Mouse (Mus musculus): ENCODE data around the gene Surf2. TPM values are rescaled to one million over a fixed set of nuclear protein-coding genes. Genes with fewer than 3 reads are reported as not detected.

Gene Surf2
- total and polyA plus RNA-seq, 3 experiments: 28.7 to 77.1 (median 43.9) TPM

DNA sequence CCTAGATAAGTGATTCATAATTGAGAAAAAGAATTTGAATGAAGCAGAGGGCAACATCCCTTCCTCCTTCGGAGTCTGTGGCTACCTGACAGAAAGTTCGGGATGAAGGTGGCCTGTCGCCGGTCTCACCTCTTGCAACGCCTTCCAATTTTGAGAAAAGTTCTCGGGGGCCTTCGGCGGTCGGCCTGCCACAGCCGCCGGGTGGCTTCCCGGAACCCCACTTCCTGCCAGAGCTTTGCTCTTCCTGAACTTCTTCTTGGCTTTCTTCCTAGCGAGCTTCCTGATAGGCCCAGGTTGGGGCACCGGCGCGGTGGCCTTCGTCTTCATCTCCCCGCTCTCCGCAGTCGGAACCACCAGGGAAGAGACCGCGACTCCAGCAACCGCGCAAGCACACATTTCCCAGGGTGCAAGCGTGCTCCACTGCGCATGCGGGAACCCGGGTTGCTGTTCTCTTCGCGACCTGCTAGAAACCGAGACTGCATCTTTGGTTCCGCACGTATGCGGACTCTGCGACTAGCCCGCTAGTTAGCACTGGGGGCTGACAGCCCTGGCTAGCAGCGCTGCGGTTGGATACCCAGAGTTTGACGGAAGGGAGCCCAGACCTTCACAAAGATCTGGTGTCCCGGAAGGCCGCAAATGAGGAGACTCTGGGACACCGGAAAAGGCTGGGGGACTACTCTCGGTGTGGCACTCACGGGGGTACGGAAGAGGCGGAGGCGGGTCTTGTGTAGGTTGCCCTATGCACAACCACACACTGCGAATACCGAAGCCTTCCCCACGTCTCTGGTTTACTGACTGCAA is 48.0 kb downstream of the Surf2 start, which contains the start of gene Rexo4 (continued):
- TF ChIP-seq ELF1 (IDR thresholded peaks at IDR 0.05; ENCODE audit: low read depth, low read length): no peak; the same call in none of the 2 replicates
- peak; percentile 83 for TF ChIP-seq SIN3A (IDR thresholded peaks at IDR 0.05; ENCODE audit: low read length)
- peak; percentile 83; the same call in 1 of the 2 replicates for TF ChIP-seq KAT2A (IDR thresholded peaks at IDR 0.05; ENCODE audit: insufficient replicate concordance, low read length)
- peak; percentile 88 for TF ChIP-seq POLR2A (IDR thresholded peaks at IDR 0.05; ENCODE audit: low read depth, low read length)
- no peak for TF ChIP-seq CTCF (conservative IDR thresholded peaks at IDR 0.05 in 1 of 2, IDR thresholded peaks at IDR 0.05 in 1 of 2; ENCODE audit: low read depth in 2 of 2, low read length in 2 of 2)
- peak; percentile 70 for TF ChIP-seq MXI1 (IDR thresholded peaks at IDR 0.05; ENCODE audit: low read depth, low read length)
- peak; percentile 82 for TF ChIP-seq NELFE (IDR thresholded peaks at IDR 0.05; ENCODE audit: low read depth, low read length)
- no peak for TF ChIP-seq JUND (conservative IDR thresholded peaks at IDR 0.05; ENCODE audit: low read depth, low read length)
- TF ChIP-seq MAX (IDR thresholded peaks at IDR 0.05; ENCODE audit: low read length): peak; percentile 81; the same call in 1 of the 2 replicates
- TF ChIP-seq NRF1 (IDR thresholded peaks at IDR 0.05; ENCODE audit: low read depth, low read length): peak; percentile 89
- no peak for TF ChIP-seq PAX5 (IDR thresholded peaks at IDR 0.05; ENCODE audit: low read length)

DNA sequence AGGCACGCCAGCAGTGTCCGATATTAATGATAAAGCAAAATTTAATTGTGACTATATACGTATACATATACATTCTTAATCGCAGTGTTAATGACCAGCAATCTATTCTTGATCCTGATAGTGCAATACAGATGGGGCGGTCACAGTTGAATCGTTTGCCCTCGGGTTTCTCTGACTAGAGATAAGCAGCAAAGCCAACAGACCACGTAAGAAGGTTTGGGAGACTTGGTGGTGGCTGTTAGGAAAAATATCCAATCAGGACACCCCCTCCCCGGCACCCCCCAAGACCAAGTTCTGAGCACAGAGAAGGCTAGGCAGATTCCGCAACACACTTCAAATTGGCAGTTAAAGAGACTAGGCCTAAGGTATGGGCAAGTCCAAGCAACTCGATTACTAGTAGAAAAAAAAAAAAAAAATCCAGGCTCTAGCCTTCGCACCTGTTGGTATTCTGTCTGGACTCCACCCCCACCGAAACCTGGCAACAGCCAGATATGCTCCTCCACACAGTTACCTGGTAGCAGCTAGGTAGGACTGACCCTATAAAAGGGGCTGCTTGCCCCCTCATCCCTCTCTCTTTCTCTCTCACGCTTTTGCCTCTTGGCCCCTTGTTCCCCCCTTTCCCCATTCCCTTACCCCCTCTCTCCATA is 48.7 kb downstream of the Surf2 start:
- in situ Hi-C loops (cut with MboI; ENCODE audit: low pct_ligation_motif_present, low pct_unique_long_range_greater_than_20kb, low sequenced_read_pairs): no loop called here
- H3K4me1 ChIP-seq (ENCODE audit: control insufficient read depth in 1 of 2, insufficient read depth in 2 of 2): peaks cover 4 to 28% of the 10 kb centered on the region in 2 experiments; a peak in 3 of 4 replicates
- dilution Hi-C loops (cut with MboI; ENCODE audit: extremely low pct_ligation_motif_present, extremely low pct_unique_long_range_greater_than_20kb, low sequenced_read_pairs): no loop called here
- H3K27me3 ChIP-seq (replicated peaks): no peaks in the 10 kb centered on the region
- DNase-seq (ENCODE audit: extremely low read depth): peak; percentile 11
- no peak overlapping the region for H3K27ac ChIP-seq (ENCODE audit: insufficient read depth, low read depth)
- peak overlapping the region; percentile 58 to 99 (median 81) for H3K4me3 ChIP-seq (replicated peaks in 1 of 3; ENCODE audit: low read depth in 2 of 3, low read length in 2 of 3, poor library complexity in 1 of 3)
- H3K9me3 ChIP-seq (replicated peaks; ENCODE audit: low read length): peaks cover 8% of the 10 kb centered on the region
- TF ChIP-seq CHD2 (IDR thresholded peaks at IDR 0.05; ENCODE audit: low read length): no peak
- peak; percentile 43; the same call in 1 of the 2 replicates for TF ChIP-seq ZNF384 (IDR thresholded peaks at IDR 0.05; ENCODE audit: low read depth, low read length)
- no peak for TF ChIP-seq MYC (IDR thresholded peaks at IDR 0.05; ENCODE audit: low read depth, low read length)
- H3K36me3 ChIP-seq (replicated peaks in 1 of 2; ENCODE audit: control insufficient read depth in 1 of 2, insufficient read depth in 1 of 2, low read length in 1 of 2): peaks cover 20 to 29% of the 10 kb centered on the region in 2 experiments
- peaks cover 23% of the 10 kb centered on the region for H3K79me2 ChIP-seq (replicated peaks; ENCODE audit: control insufficient read depth, extremely low read depth, insufficient read depth, poor library complexity, severe bottlenecking)
- peak overlapping the region; percentile 81 for H3K9ac ChIP-seq (ENCODE audit: insufficient read depth, low read depth)
- H3K4me2 ChIP-seq (ENCODE audit: insufficient read depth, low read depth, poor library complexity, severe bottlenecking): peak overlapping the region; percentile 84

DNA sequence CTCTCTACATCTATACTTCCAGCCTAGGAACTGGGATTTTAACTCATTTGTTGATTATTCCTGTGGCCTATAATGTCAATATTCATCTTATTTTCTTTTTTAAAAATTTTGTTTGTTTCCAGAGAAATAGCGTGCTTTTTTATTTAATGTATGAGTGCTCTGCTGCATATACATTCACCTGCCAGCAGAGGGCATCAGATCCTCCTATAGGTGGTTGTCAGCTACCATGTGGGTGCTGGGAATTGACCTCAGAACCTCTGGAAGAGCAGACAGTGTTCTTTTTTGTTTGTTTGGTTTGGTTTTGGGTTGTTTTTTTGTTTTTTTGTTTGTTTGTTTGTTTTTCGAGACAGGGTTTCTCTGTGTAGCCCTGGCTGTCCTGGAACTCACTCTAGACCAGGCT is 51.1 kb downstream of the Surf2 start:
- Histone ChIP-seq H3K36me3 (replicated peaks in 1 of 2; ENCODE audit: control insufficient read depth in 1 of 2, insufficient read depth in 1 of 2, low read length in 1 of 2) (peaks cover 1 to 6% of the 10 kb centered on the region in 2 experiments), H3K27me3 (replicated peaks) (peaks cover 6% of the 10 kb centered on the region), H3K4me1 (ENCODE audit: control insufficient read depth in 1 of 2, insufficient read depth in 2 of 2) (peaks cover 2 to 16% of the 10 kb centered on the region in 2 experiments; a peak in 2 of 4 replicates), H3K79me2 (replicated peaks; ENCODE audit: control insufficient read depth, extremely low read depth, insufficient read depth, poor library complexity, severe bottlenecking) (peaks cover 18% of the 10 kb centered on the region), H3K27ac (ENCODE audit: insufficient read depth, low read depth) (no peak overlapping the region), H3K9ac (ENCODE audit: insufficient read depth, low read depth) (no peak overlapping the region), H3K4me2 (ENCODE audit: insufficient read depth, low read depth, poor library complexity, severe bottlenecking) (no peak overlapping the region), H3K9me3 (replicated peaks; ENCODE audit: low read length) (peaks cover 8% of the 10 kb centered on the region), H3K4me3 (replicated peaks in 1 of 3; ENCODE audit: low read depth in 2 of 3, low read length in 2 of 3, poor library complexity in 1 of 3) (no peak overlapping the region)
- no peak for DNase-seq (ENCODE audit: extremely low read depth)
- TF ChIP-seq ZMIZ1 (IDR thresholded peaks at IDR 0.05; ENCODE audit: low read depth, low read length) (no peak), CTCF (conservative IDR thresholded peaks at IDR 0.05 in 1 of 2, IDR thresholded peaks at IDR 0.05 in 1 of 2; ENCODE audit: low read depth in 2 of 2, low read length in 2 of 2) (peak in 1 of 2 experiments; percentile 22; a peak in 1 of 4 replicates)
- dilution Hi-C loops (cut with MboI; ENCODE audit: extremely low pct_ligation_motif_present, extremely low pct_unique_long_range_greater_than_20kb, low sequenced_read_pairs) (no loop called here), in situ Hi-C loops (cut with MboI; ENCODE audit: low pct_ligation_motif_present, low pct_unique_long_range_greater_than_20kb, low sequenced_read_pairs) (no loop called here)

Other genes starting within 250 kb of the Surf2 start
- not detected in 2 replicates for gene Lcn4, start 245.1 kb upstream of the Surf2 start, total RNA-seq (2012; rRNA removed)
- not detected in 2 replicates for gene Lcn4, start 245.1 kb upstream of the Surf2 start, total RNA-seq (2014; rRNA removed)
- not detected in 2 replicates for gene Lcn4, start 245.1 kb upstream of the Surf2 start, polyA plus RNA-seq (2012; ENCODE audit: insufficient read length, low read depth)
- gene Abo, start 51.4 kb upstream of the Surf2 start, total RNA-seq (2012; rRNA removed): not detected in 2 replicates
- not detected in 2 replicates for gene Abo, start 51.4 kb upstream of the Surf2 start, total RNA-seq (2014; rRNA removed)
- gene Abo, start 51.4 kb upstream of the Surf2 start, polyA plus RNA-seq (2012; ENCODE audit: insufficient read length, low read depth): not detected in 2 replicates
- 29.0 and 37.4 TPM in 2 replicates for gene Surf6, start 13.5 kb upstream of the Surf2 start, total RNA-seq (2012; rRNA removed)
- gene Surf6, start 13.5 kb upstream of the Surf2 start, total RNA-seq (2014; rRNA removed): 34.8 and 37.7 TPM in 2 replicates
- 47.5 and 52.1 TPM in 2 replicates for gene Surf6, start 13.5 kb upstream of the Surf2 start, polyA plus RNA-seq (2012; ENCODE audit: insufficient read length, low read depth)
- gene Med22, start 5.7 kb upstream of the Surf2 start, total RNA-seq (2012; rRNA removed): 27.7 and 41.3 TPM in 2 replicates
- 34.4 and 42.1 TPM in 2 replicates for gene Med22, start 5.7 kb upstream of the Surf2 start, total RNA-seq (2014; rRNA removed)
- 35.4 and 37.3 TPM in 2 replicates for gene Med22, start 5.7 kb upstream of the Surf2 start, polyA plus RNA-seq (2012; ENCODE audit: insufficient read length, low read depth)
- gene Rpl7a, start 5.6 kb upstream of the Surf2 start, total RNA-seq (2012; rRNA removed): 3,395 and 3,529 TPM in 2 replicates
- 3,077 and 3,396 TPM in 2 replicates for gene Rpl7a, start 5.6 kb upstream of the Surf2 start, total RNA-seq (2014; rRNA removed)
- gene Rpl7a, start 5.6 kb upstream of the Surf2 start, polyA plus RNA-seq (2012; ENCODE audit: insufficient read length, low read depth): 1,126 and 1,142 TPM in 2 replicates
- 58.7 and 64.6 TPM in 2 replicates for gene Surf1, start 163 bp downstream of the Surf2 start, total RNA-seq (2012; rRNA removed)
- gene Surf1, start 163 bp downstream of the Surf2 start, total RNA-seq (2014; rRNA removed): 43.4 and 48.1 TPM in 2 replicates
- 83.9 and 86.9 TPM in 2 replicates for gene Surf1, start 163 bp downstream of the Surf2 start, polyA plus RNA-seq (2012; ENCODE audit: insufficient read length, low read depth)
- gene Surf4, start 17.6 kb downstream of the Surf2 start, total RNA-seq (2012; rRNA removed): 140 and 168 TPM in 2 replicates
- gene Surf4, start 17.6 kb downstream of the Surf2 start, total RNA-seq (2014; rRNA removed): 99.2 and 109 TPM in 2 replicates
- 143 and 161 TPM in 2 replicates for gene Surf4, start 17.6 kb downstream of the Surf2 start, polyA plus RNA-seq (2012; ENCODE audit: insufficient read length, low read depth)
- gene Stkld1, start 17.7 kb downstream of the Surf2 start, total RNA-seq (2012; rRNA removed): 0.08 and 0.13 TPM in 2 replicates
- 0.19 TPM in 1 of 2 replicates, not detected in the other for gene Stkld1, start 17.7 kb downstream of the Surf2 start, total RNA-seq (2014; rRNA removed)
- 0.29 and 0.33 TPM in 2 replicates for gene Stkld1, start 17.7 kb downstream of the Surf2 start, polyA plus RNA-seq (2012; ENCODE audit: insufficient read length, low read depth)
- 53.6 and 66.4 TPM in 2 replicates for gene Rexo4, start 48.0 kb downstream of the Surf2 start, total RNA-seq (2012; rRNA removed)
- gene Rexo4, start 48.0 kb downstream of the Surf2 start, total RNA-seq (2014; rRNA removed): 67.2 and 69.1 TPM in 2 replicates
- gene Rexo4, start 48.0 kb downstream of the Surf2 start, polyA plus RNA-seq (2012; ENCODE audit: insufficient read length, low read depth): 74.8 and 83.4 TPM in 2 replicates
- 0.13 and 0.17 TPM in 2 replicates for gene Adamts13, start 57.0 kb downstream of the Surf2 start, total RNA-seq (2012; rRNA removed)
- gene Adamts13, start 57.0 kb downstream of the Surf2 start, total RNA-seq (2014; rRNA removed): not detected in 2 replicates
- 0.17 TPM in 1 of 2 replicates, not detected in the other for gene Adamts13, start 57.0 kb downstream of the Surf2 start, polyA plus RNA-seq (2012; ENCODE audit: insufficient read length, low read depth)
- 9.9 and 10.3 TPM in 2 replicates for gene Cacfd1, start 93.6 kb downstream of the Surf2 start, total RNA-seq (2012; rRNA removed)
- gene Cacfd1, start 93.6 kb downstream of the Surf2 start, total RNA-seq (2014; rRNA removed): 5.4 and 6.4 TPM in 2 replicates
- 18.8 and 20.2 TPM in 2 replicates for gene Cacfd1, start 93.6 kb downstream of the Surf2 start, polyA plus RNA-seq (2012; ENCODE audit: insufficient read length, low read depth)
- 49.8 and 55.9 TPM in 2 replicates for gene Slc2a6, start 111.6 kb downstream of the Surf2 start, total RNA-seq (2012; rRNA removed)
- 37.3 and 43.3 TPM in 2 replicates for gene Slc2a6, start 111.6 kb downstream of the Surf2 start, total RNA-seq (2014; rRNA removed)
- gene Slc2a6, start 111.6 kb downstream of the Surf2 start, polyA plus RNA-seq (2012; ENCODE audit: insufficient read length, low read depth): 17.1 and 22.1 TPM in 2 replicates
- not detected in 2 replicates for gene Mymk, start 155.8 kb downstream of the Surf2 start, total RNA-seq (2012; rRNA removed)
- gene Mymk, start 155.8 kb downstream of the Surf2 start, total RNA-seq (2014; rRNA removed): not detected in 2 replicates
- gene Mymk, start 155.8 kb downstream of the Surf2 start, polyA plus RNA-seq (2012; ENCODE audit: insufficient read length, low read depth): not detected in 2 replicates
- gene Adamtsl2, start 163.0 kb downstream of the Surf2 start, total RNA-seq (2012; rRNA removed): 0.13 TPM in 1 of 2 replicates, not detected in the other
- gene Adamtsl2, start 163.0 kb downstream of the Surf2 start, total RNA-seq (2014; rRNA removed): not detected in 2 replicates
- gene Adamtsl2, start 163.0 kb downstream of the Surf2 start, polyA plus RNA-seq (2012; ENCODE audit: insufficient read length, low read depth): not detected in 2 replicates
- gene Fam163b, start 226.1 kb downstream of the Surf2 start, total RNA-seq (2012; rRNA removed): not detected in 2 replicates
- not detected in 2 replicates for gene Fam163b, start 226.1 kb downstream of the Surf2 start, total RNA-seq (2014; rRNA removed)
- gene Fam163b, start 226.1 kb downstream of the Surf2 start, polyA plus RNA-seq (2012; ENCODE audit: insufficient read length, low read depth): not detected in 2 replicates
- gene Dbh, start 248.9 kb downstream of the Surf2 start, total RNA-seq (2012; rRNA removed): not detected in 2 replicates
- not detected in 2 replicates for gene Dbh, start 248.9 kb downstream of the Surf2 start, total RNA-seq (2014; rRNA removed)
- gene Dbh, start 248.9 kb downstream of the Surf2 start, polyA plus RNA-seq (2012; ENCODE audit: insufficient read length, low read depth): not detected in 2 replicates

Data from CH12.LX (cell line).